Mouse (Mus musculus) MEL (cell line): ENCODE measurements around the gene Prkcz.
"Not testable (repeated sequence)": the region's sequence is repeated elsewhere in the genome, so short reads cannot be mapped to it uniquely, and the experiment has no call there.

Experiments
- CTCF ChIP-seq, 3 experiments: IDR thresholded peaks in 2 of 3; conservative IDR thresholded peaks in 1 of 3; 2 replicates each; pipeline ENCODE4 v1.5.1; 2011 to 2012; ENCODE audit warnings: low read length in 3 of 3, low read depth in 2 of 3, mild to moderate bottlenecking in 2 of 3, improper control_type of control experiment in 1 of 3, inconsistent platforms in 1 of 3, mixed read lengths in 1 of 3, moderate library complexity in 1 of 3; ENCODE audit not compliant: control insufficient read depth in 1 of 3, insufficient read depth in 1 of 3, poor library complexity in 1 of 3, severe bottlenecking in 1 of 3
- EP300 ChIP-seq, 2 experiments: IDR thresholded peaks; 2 replicates each; pipeline ENCODE4 v1.6.1; 2011; ENCODE audit warnings: improper control_type of control experiment in 2 of 2, low read length in 2 of 2, low read depth in 1 of 2, mild to moderate bottlenecking in 1 of 2
- ETS1 ChIP-seq: IDR thresholded peaks from 2 replicates; pipeline ENCODE4 v1.6.1; 2012; ENCODE audit warnings: low read depth, mild to moderate bottlenecking, inconsistent platforms, low read length, improper control_type of control experiment, moderate library complexity
- MAX ChIP-seq: IDR thresholded peaks from 2 replicates; pipeline ENCODE4 v1.6.1; 2011; ENCODE audit warnings: low read length, improper control_type of control experiment
- MAZ ChIP-seq: IDR thresholded peaks from 2 replicates; pipeline ENCODE4 v1.6.1; 2012; ENCODE audit warnings: low read depth, mild to moderate bottlenecking, inconsistent platforms, low read length, improper control_type of control experiment
- MEF2A ChIP-seq: IDR thresholded peaks from 2 replicates; pipeline ENCODE4 v1.6.1; 2014; ENCODE audit warnings: low read depth, mild to moderate bottlenecking, inconsistent platforms, low read length, improper control_type of control experiment; ENCODE audit not compliant: poor library complexity, insufficient replicate concordance, severe bottlenecking; ENCODE audit errors: extremely low read depth
- RCOR1 ChIP-seq: IDR thresholded peaks from 2 replicates; pipeline ENCODE4 v1.6.1; 2012; ENCODE audit warnings: low read depth, mild to moderate bottlenecking, inconsistent platforms, low read length, improper control_type of control experiment

- TF ChIP-seq CTCF (IDR thresholded peaks at IDR 0.05 in 2 of 3, conservative IDR thresholded peaks at IDR 0.05 in 1 of 3; ENCODE audit: control insufficient read depth in 1 of 3, insufficient read depth in 1 of 3, low read depth in 2 of 3, low read length in 3 of 3, poor library complexity in 1 of 3, severe bottlenecking in 1 of 3); MEF2A; MAZ; MAX; ETS1; RCOR1; EP300 (IDR thresholded peaks at IDR 0.05; ENCODE audit: low read depth in 1 of 2, low read length in 2 of 2): not testable (repeated sequence)
Measured at GRCm38 (mm10) chr4:155328385-155328784, 32.8 kb downstream of the Prkcz start.
